Mouse (Mus musculus): ENCODE results near the gene Rpap2.

GRCm38 (mm10) chr5:107700873-107701272 lies 103.7 kb downstream of the Rpap2 start:
- TF ChIP-seq POLR2A (IDR thresholded peaks at IDR 0.05; ENCODE audit: insufficient read depth, low read depth, low read length): no peak
- TF ChIP-seq CTCF (IDR thresholded peaks at IDR 0.05; ENCODE audit: insufficient read depth, low read depth, low read length): no peak
